Mouse (Mus musculus): ENCODE results near the gene Rpl22. TPM values are rescaled to one million over a fixed set of nuclear protein-coding genes. Genes with fewer than 3 reads are reported as not detected.
A peak's percentile ranks its signal among the peaks of the same experiment; 100 is the strongest.

Gene Rpl22
- polyA plus RNA-seq (2012; rRNA removed), result 82.6 and 90.4 TPM in 2 replicates

DNA sequence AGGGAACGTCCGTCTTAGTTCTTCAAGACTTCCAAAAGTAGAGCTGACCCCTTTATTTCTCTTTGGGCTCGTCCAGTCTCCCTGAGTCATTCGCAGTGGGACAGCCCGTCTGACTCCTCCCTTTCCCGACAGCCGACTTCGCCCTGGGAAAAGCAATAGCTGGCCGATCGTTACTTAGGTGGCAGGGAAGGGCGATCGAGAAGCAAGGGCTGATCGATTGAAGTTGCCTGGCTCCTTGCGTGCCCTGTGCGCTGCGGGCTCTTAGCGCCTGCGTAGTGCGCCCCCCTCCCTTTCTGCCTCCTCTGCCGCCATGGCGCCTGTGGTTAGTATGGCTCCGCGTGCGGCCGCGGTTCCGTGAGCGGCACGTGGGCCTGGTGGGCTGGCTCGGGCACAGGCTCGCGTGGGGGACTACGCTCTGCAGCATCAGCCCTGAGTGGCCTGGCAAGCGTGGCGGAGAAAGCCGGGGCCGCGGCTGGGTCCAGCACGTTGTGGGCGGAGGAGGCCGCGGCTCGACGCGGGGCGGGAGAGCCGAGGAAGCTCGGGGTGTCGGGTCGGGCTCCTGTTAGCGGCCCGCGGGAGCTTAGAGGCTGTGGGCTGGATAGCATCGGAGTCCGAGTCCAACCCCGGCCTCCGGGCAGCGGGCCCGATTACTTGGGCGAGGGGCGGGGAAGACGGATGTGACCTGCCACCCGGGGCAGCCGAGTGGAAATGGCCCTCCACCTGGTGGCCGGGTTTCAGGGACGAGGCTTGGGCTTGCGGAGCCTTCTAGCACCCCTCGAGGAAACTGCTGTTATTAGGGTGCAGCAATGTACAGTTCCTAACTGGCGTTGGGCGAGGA lies at the start of gene Rpl22:
Gene Rpl22, plus strand, starts transcription at position 169 of the 838 bp plus-strand sequence.
- WGBS, result under 1% methylated on average over 70 of the region's 70 CpGs

GRCm38 (mm10) chr4:152276389-152277347 lies 48.9 kb upstream of the Rpl22 start:
- no peak for DNase-seq (ENCODE audit: low read depth, low spot score)
- WGBS, result 58% methylated on average over 10 of the region's 10 CpGs

More for the DNA sequence above, at the start of gene Rpl22:
- peak; percentile 91 for DNase-seq (ENCODE audit: low read depth, low spot score)

- 67% methylated on average over 2 of the region's 2 CpGs for WGBS
- no peak for DNase-seq (ENCODE audit: low read depth, low spot score)
Measured at GRCm38 (mm10) chr4:152277916-152278315, 47.6 kb upstream of the Rpl22 start.

- WGBS, result 91% methylated on average over 23 of the region's 23 CpGs
- DNase-seq (ENCODE audit: low read depth, low spot score), result no peak
Measured at GRCm38 (mm10) chr4:152278986-152279385, 46.6 kb upstream of the Rpl22 start.

DNA sequence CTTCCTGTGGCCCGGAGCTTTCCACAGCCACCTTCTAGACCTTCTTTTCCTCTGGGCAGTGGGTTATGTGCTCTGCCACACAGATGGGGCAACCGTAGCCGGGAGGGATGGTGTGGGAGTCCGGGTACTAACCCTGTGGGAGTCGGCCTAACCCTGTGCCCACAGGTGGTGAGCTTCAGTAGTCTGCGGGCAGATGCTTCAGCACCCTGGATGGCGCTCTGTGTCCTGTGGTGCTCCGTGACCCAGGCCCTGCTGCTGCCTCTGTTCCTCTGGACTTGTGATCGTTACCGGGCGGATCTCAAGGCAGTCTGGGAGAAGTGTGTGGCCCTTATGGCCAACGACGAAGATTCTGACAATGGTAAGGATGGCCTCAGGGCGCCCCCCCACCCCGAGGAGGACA lies 43.9 kb upstream of the Rpl22 start:
- no peak for DNase-seq (ENCODE audit: low read depth, low spot score)
- 61% methylated on average over 15 of the region's 15 CpGs for WGBS

DNA sequence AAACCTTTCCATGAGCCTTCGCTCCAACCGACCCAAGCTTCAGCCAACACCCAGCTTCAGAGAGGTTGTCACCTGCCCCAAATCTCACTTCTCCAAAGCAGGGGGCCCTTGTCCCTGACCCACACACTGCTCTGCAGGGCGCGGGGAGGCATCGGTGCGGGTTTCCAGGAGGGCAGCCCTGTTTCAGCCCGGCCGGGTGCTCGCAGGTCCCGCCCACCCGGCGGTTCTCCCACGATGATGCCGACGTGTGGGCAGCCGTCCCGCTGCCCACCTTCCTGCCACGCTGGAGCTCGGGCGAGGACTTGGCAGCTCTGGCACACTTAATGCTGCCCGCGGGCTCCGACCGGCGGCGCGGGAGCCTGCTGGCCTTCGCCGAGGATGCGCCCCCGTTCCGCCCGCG lies 42.8 kb upstream of the Rpl22 start:
- DNase-seq (ENCODE audit: low read depth, low spot score), result no peak
- WGBS, result 23% methylated on average over 34 of the region's 34 CpGs

- 9% methylated on average over 70 of the region's 70 CpGs for WGBS
- peak; percentile 29 for DNase-seq (ENCODE audit: low read depth, low spot score)
Measured at GRCm38 (mm10) chr4:152283186-152283950, 42.2 kb upstream of the Rpl22 start.

- peak; percentile 31 for DNase-seq (ENCODE audit: low read depth, low spot score)
- under 1% methylated on average over 10 of the region's 10 CpGs for WGBS
Measured at GRCm38 (mm10) chr4:152285505-152285904, 40.0 kb upstream of the Rpl22 start.

DNA sequence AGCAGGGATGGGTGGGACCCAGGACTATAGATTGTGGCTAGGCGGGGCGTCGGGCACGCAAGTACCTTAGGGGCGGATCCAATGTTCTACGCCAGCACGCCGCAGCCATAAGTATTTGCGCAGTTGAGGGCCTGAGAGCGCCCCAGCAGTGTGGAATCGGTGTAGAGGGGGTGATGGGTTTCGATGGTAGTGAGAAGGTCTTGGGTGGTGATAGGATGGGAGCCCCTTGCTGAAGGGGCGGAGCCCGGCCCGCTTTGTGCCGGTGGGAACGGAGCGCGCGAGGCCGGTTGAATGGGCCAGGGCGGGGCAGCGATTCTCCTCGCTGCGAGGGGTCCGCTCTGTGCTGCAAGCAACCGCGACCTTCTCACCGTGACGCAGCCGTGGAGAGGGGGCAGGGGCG lies 39.4 kb upstream of the Rpl22 start:
- no peak for DNase-seq (ENCODE audit: low read depth, low spot score)
- 5% methylated on average over 32 of the region's 32 CpGs for WGBS

DNA sequence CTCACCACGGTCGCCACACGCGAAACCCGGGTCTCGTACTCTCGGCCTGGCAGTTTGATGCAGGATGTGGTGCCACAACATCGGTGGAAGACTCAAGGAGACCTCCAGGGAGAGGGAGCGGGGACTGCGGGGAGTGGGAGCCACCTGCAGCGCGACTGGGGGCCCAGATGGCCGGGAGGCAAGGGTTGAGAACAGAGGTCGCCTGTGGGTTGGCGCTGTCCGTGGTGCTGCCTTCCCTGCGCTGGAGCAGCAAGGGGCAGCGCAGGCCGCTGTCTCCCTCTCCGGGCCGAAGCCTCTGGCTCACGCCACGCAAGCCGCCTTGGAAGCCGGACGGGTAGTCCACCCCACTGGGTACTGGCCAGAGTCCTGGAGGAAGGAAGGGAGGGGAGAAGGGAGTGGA lies 38.7 kb upstream of the Rpl22 start:
- 7% methylated on average over 26 of the region's 26 CpGs for WGBS
- no peak for DNase-seq (ENCODE audit: low read depth, low spot score)

DNA sequence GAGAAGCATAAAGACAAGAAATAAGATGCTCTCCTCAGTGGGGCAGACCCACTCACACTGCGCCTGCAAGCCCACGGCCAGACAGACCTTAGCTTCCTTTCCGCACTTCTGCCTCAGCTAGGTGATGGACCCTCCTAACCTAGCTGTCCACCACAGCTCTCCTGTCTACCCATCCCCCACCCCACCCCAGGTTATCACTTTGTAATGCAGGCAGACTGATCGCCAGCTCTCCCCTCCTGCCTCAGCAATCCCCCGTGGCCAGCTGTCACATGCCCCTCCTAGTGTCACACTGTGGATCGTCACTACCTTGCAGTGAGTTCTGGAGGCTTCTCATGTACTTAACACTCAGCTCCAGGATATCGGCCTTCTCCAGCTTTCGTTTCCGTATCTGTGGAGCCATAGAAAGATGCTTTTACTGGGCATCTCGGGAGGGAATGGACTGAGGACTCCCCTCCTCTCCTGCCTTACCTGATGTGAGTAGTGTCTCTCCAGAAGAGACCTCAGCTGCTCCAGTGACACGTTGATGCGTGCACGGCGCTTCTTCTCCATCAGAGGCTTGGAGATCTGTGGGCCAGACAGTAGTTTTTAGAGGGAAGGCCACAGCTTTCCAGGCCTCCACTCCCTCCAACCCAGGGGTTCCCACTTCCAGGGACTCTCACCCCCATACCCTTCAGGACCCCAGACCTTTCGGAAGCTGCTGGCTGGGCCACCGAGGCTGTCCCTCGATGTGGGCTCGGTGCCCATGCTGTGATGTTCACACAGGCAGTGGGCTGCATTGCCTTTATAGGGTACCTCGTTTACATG lies 38.0 kb upstream of the Rpl22 start:
- WGBS, result 29% methylated on average over 19 of the region's 19 CpGs
- no peak for DNase-seq (ENCODE audit: low read depth, low spot score)

DNA sequence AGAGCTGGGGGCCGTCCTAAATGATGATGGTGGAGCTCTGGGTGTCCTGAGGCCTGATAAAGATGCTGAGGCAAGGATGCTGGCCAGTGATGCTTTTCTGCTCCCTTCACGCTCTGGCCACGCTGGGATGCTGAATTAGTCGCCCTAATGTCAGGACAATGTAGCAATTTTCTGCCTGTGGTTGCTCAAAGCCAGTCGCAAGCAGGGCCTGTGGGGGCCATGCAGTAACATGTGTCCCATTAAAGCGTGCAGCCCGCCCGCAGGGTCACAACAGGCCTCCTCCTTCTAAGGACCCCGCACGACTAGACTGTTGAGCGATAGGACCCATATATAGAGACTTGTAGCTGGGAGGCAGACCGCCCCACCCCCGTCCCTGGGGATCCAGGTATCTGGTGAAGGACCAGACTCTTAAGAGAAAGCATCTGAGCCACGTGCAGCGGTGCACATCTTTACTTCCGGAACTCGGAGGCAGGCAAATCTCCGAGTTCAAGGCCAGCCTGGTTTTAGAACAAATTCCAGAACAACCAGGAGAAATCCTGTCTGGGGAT lies 37.1 kb upstream of the Rpl22 start:
- DNase-seq (ENCODE audit: low read depth, low spot score), result no peak

GRCm38 (mm10) chr4:152290385-152290784 lies 35.2 kb upstream of the Rpl22 start:
- no peak for DNase-seq (ENCODE audit: low read depth, low spot score)
- 2% methylated on average over 39 of the region's 39 CpGs for WGBS

More for the DNA sequence above, 37.1 kb upstream of the Rpl22 start:
- 59% methylated on average over 18 of the region's 18 CpGs for WGBS

DNA sequence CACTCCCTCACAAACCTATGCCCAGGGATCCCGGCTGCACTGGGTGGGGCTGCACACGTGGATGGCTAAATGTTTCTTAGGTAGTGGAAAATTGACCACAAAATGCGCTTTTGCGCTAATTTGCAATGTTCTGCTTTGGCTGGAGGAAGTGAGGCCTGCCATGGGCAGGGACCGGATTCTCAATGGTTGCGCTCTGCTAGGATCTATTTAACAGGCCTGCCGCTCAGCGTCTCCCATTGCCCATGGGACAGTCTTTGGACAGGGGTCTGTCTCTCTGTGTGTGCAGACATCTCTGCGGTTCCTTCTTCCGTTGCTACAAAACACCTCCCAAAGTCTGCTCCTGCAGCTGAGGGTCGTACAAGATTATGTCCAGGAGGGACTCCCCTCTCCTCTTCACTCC lies 34.6 kb upstream of the Rpl22 start:
- no peak for DNase-seq (ENCODE audit: low read depth, low spot score)
- WGBS, result 22% methylated on average over 11 of the region's 11 CpGs

GRCm38 (mm10) chr4:152291562-152291961 lies 34.0 kb upstream of the Rpl22 start, which contains the start of gene Hes3:
Gene Hes3 (minus strand): TSS chr4:152291662.
- no peak for DNase-seq (ENCODE audit: low read depth, low spot score)

GRCm38 (mm10) chr4:152292102-152292765 lies 33.3 kb upstream of the Rpl22 start:
- no peak for DNase-seq (ENCODE audit: low read depth, low spot score)
- WGBS, result 11% methylated on average over 12 of the region's 12 CpGs

More at GRCm38 (mm10) chr4:152291562-152291961, 34.0 kb upstream of the Rpl22 start, which contains the start of gene Hes3:
- 34% methylated on average over 6 of the region's 6 CpGs for WGBS

- WGBS, result 67% methylated on average over 10 of the region's 10 CpGs
- DNase-seq (ENCODE audit: low read depth, low spot score), result no peak
Measured at GRCm38 (mm10) chr4:152294188-152294929, 31.2 kb upstream of the Rpl22 start.

Data from large intestine, adult 2 months (tissue).